Mouse (Mus musculus) liver, embryonic 14.5 days (tissue): Measurements from ENCODE around the gene Ppp6r3. TPM values are rescaled to one million over a fixed set of nuclear protein-coding genes. Genes with fewer than 3 reads are reported as not detected.

Experiments
- ATAC-seq: fragments of 200-750 bp; cut with Nextera tagmentation; 2 replicates; pipeline ENCODE4 v1.8.0; 2017; ENCODE audit warnings: moderate number of reproducible peaks, mild to moderate bottlenecking, moderate library complexity; ENCODE audit not compliant: insufficient read depth
- DNase-seq, 3 experiments: peaks; one replicate each; pipeline ENCODE4 v3.0.0-alpha.2; 2012 to 2013; ENCODE audit warnings: low read depth in 3 of 3, low spot score in 3 of 3
- H3K27ac ChIP-seq: fragments of 300-500 bp; sonication (generic); 2 replicates; pipeline ENCODE4 v1.5.1; 2014; ENCODE audit warnings: moderate library complexity, mild to moderate bottlenecking, control low read depth, inconsistent platforms
- H3K27me3 ChIP-seq: fragments of 300-500 bp; sonication (generic); 2 replicates; pipeline ENCODE4 v1.6.1; 2014; ENCODE audit warnings: mild to moderate bottlenecking, low read length, moderate library complexity; ENCODE audit not compliant: control insufficient read depth, insufficient read depth
- H3K36me3 ChIP-seq: fragments of 300-500 bp; sonication (generic); replicated peaks from 2 replicates; pipeline ENCODE4 v1.6.1; 2014; ENCODE audit warnings: low read depth; ENCODE audit not compliant: control insufficient read depth, insufficient read depth
- H3K4me1 ChIP-seq, 2 experiments: fragments of 200-500 bp in 1 of 2; fragments of 300-500 bp in 1 of 2; sonication (generic) in 1 of 2; replicated peaks; 2 replicates each; pipeline ENCODE4 v1.6.1; 2012 to 2014; ENCODE audit warnings: antibody characterized with exemption in 1 of 2, inconsistent platforms in 1 of 2, low read length in 1 of 2; ENCODE audit not compliant: control insufficient read depth in 2 of 2, insufficient read depth in 2 of 2
- H3K4me2 ChIP-seq: fragments of 300-500 bp; sonication (generic); 2 replicates; pipeline ENCODE4 v1.6.1; 2014; ENCODE audit warnings: low read depth, mild to moderate bottlenecking, control low read depth, moderate library complexity
- H3K4me3 ChIP-seq, 2 experiments: fragments of 200-500 bp in 1 of 2; fragments of 300-500 bp in 1 of 2; sonication (generic) in 1 of 2; 2 replicates each; pipeline ENCODE4 v1.5.1; 2012 to 2014; ENCODE audit warnings: low read depth in 2 of 2, low read length in 2 of 2, mild to moderate bottlenecking in 2 of 2, control low read depth in 1 of 2, inconsistent platforms in 1 of 2, moderate library complexity in 1 of 2; ENCODE audit not compliant: insufficient read depth in 1 of 2
- H3K9ac ChIP-seq: fragments of 300-500 bp; sonication (generic); replicated peaks from 2 replicates; pipeline ENCODE4 v1.6.1; 2014; ENCODE audit warnings: mild to moderate bottlenecking, control low read depth, moderate library complexity
- H3K9me3 ChIP-seq: fragments of 300-500 bp; sonication (generic); 2 replicates; pipeline ENCODE4 v1.6.1; 2016; ENCODE audit warnings: low read length, mixed read lengths; ENCODE audit not compliant: control insufficient read depth
- CTCF ChIP-seq: IDR thresholded peaks from 2 replicates; pipeline ENCODE4 v1.5.1; 2016; ENCODE audit warnings: antibody characterized with exemption, low read depth, control low read depth
- EP300 ChIP-seq: IDR thresholded peaks from 2 replicates; pipeline ENCODE4 v1.6.1; 2016; ENCODE audit warnings: antibody characterized with exemption, low read depth
- WGBS: fragments of 180-500 bp; shearing (Covaris S2); extraction: QIAGEN DNeasy Blood & Tissue Kit; methylation state at CpG from one replicate; pipeline ENCODE4 v1.1.7; 2014; ENCODE audit not compliant: insufficient replicate concordance; 5-methylcytosine and 5-hydroxymethylcytosine counted together
- polyA plus RNA-seq, 2 experiments: library from polyadenylated mRNA; depleted of rRNA in 1 of 2; stranded (reverse) in 1 of 2; unstranded in 1 of 2; fragments of >200 nt; fragmentation: Nextera tagmentation in 1 of 2; extraction: Ambion mirVana in 1 of 2; gene quantifications; 2 replicates each; pipeline versions ENCODE4 v1.2.1 to v1.2.3; 2012 to 2014

The Ppp6r3 gene
- polyA plus RNA-seq, 2 experiments: 22.6 TPM

GRCm38 (mm10) chr19:3619359-3619758, 43.8 kb upstream of the Ppp6r3 start:
- no peaks in the 10 kb centered on the region for H3K4me1 ChIP-seq
- no peak for TF ChIP-seq EP300
- peak; percentile 68 for TF ChIP-seq CTCF
- H3K4me3 ChIP-seq: no peak overlapping the region
- DNase-seq (no peak), ATAC-seq (no peak)
- no peaks in the 10 kb centered on the region for H3K9me3 ChIP-seq
- WGBS: 69% methylated on average over 2 of the region's 2 CpGs
- no peak overlapping the region for H3K27ac ChIP-seq
- H3K27me3 ChIP-seq: no peaks in the 10 kb centered on the region
- no peaks in the 10 kb centered on the region; the same call in 1 of the 2 replicates for H3K36me3 ChIP-seq
- no peak overlapping the region for H3K9ac ChIP-seq
- no peak overlapping the region for H3K4me2 ChIP-seq

- ATAC-seq: no peak
- no peak overlapping the region for H3K4me2 ChIP-seq
- no peak for DNase-seq
- WGBS: 79% methylated on average over 10 of the region's 10 CpGs
- no peak overlapping the region for H3K9ac ChIP-seq
- H3K27ac ChIP-seq: no peak overlapping the region
- H3K4me3 ChIP-seq: no peak overlapping the region
- H3K36me3 ChIP-seq: no peaks in the 10 kb centered on the region; the same call in 1 of the 2 replicates
- H3K9me3 ChIP-seq: no peaks in the 10 kb centered on the region
- no peaks in the 10 kb centered on the region for H3K27me3 ChIP-seq
- H3K4me1 ChIP-seq: no peaks in the 10 kb centered on the region
- no peak for TF ChIP-seq EP300
- no peak for TF ChIP-seq CTCF
These were observed 38.4 kb upstream of the Ppp6r3 start for GRCm38 (mm10) chr19:3613991-3614390.

GRCm38 (mm10) chr19:3612534-3613273, 37.2 kb upstream of the Ppp6r3 start:
- no peak overlapping the region for H3K27ac ChIP-seq
- 67% methylated on average over 4 of the region's 4 CpGs for WGBS
- no peak overlapping the region for H3K4me2 ChIP-seq
- ATAC-seq (0 out of 2 replicates have a peak, but pooled peaks have one; percentile 18), DNase-seq (no peak)
- no peaks in the 10 kb centered on the region; the same call in 1 of the 2 replicates for H3K36me3 ChIP-seq
- no peak overlapping the region for H3K4me3 ChIP-seq
- no peaks in the 10 kb centered on the region for H3K27me3 ChIP-seq
- TF ChIP-seq EP300: no peak
- TF ChIP-seq CTCF: no peak
- H3K9ac ChIP-seq: no peak overlapping the region
- H3K9me3 ChIP-seq: no peaks in the 10 kb centered on the region
- no peaks in the 10 kb centered on the region for H3K4me1 ChIP-seq

- Histone ChIP-seq H3K9ac (no peak overlapping the region), H3K27ac (no peak overlapping the region), H3K9me3 (no peaks in the 10 kb centered on the region), H3K36me3 (no peaks in the 10 kb centered on the region; the same call in 1 of the 2 replicates), H3K4me2 (no peak overlapping the region), H3K4me3 (no peak overlapping the region), H3K4me1 (no peaks in the 10 kb centered on the region), H3K27me3 (no peaks in the 10 kb centered on the region)
- no peak for TF ChIP-seq CTCF
- 65% methylated on average over 8 of the region's 8 CpGs for WGBS
- DNase-seq (no peak), ATAC-seq (no peak)
These were observed 36.2 kb upstream of the Ppp6r3 start for GRCm38 (mm10) chr19:3611730-3612129.

GRCm38 (mm10) chr19:3610886-3611285, 35.3 kb upstream of the Ppp6r3 start:
- Histone ChIP-seq H3K27ac (no peak overlapping the region), H3K4me2 (no peak overlapping the region), H3K27me3 (no peaks in the 10 kb centered on the region), H3K9me3 (no peaks in the 10 kb centered on the region), H3K4me3 (no peak overlapping the region), H3K9ac (no peak overlapping the region), H3K4me1 (no peaks in the 10 kb centered on the region), H3K36me3 (no peaks in the 10 kb centered on the region; the same call in 1 of the 2 replicates)
- WGBS: 97% methylated on average over 2 of the region's 2 CpGs
- no peak for DNase-seq
- no peak for ATAC-seq
- no peak for TF ChIP-seq CTCF
